Mouse (Mus musculus) MEL (cell line): ENCODE results near the gene Zfp810. TPM values are rescaled to one million over a fixed set of nuclear protein-coding genes. Genes with fewer than 3 reads are reported as not detected.

ENCODE experiments used
- DNase-seq: peaks from one replicate; pipeline ENCODE4 v3.0.0; 2011; ENCODE audit warnings: low read depth, low spot score
- H3K27ac ChIP-seq: 2 replicates; pipeline ENCODE4 v1.5.1; 2012; ENCODE audit warnings: low read depth, mild to moderate bottlenecking, control low read depth, low read length, moderate library complexity; ENCODE audit not compliant: control insufficient read depth
- H3K27me3 ChIP-seq, 2 experiments: fragments of 150-350 bp in 1 of 2; sonication (generic) in 1 of 2; 2 replicates each; pipeline ENCODE4 v1.6.1; 2012; ENCODE audit warnings: low read length in 2 of 2, mild to moderate bottlenecking in 2 of 2, improper control_type of control experiment in 1 of 2, moderate library complexity in 1 of 2; ENCODE audit not compliant: insufficient read depth in 2 of 2, control insufficient read depth in 1 of 2
- H3K36me3 ChIP-seq, 2 experiments: 2 replicates each; pipeline ENCODE4 v1.6.1; 2012 to 2014; ENCODE audit warnings: low read length in 2 of 2, improper control_type of control experiment in 1 of 2, inconsistent platforms in 1 of 2, mild to moderate bottlenecking in 1 of 2; ENCODE audit not compliant: insufficient read depth in 2 of 2, control insufficient read depth in 1 of 2
- H3K4me1 ChIP-seq, 2 experiments: fragments of 150-350 bp in 1 of 2; sonication (generic) in 1 of 2; 2 replicates each; pipeline ENCODE4 v1.6.1; 2012; ENCODE audit warnings: low read length in 2 of 2, improper control_type of control experiment in 1 of 2, mild to moderate bottlenecking in 1 of 2; ENCODE audit not compliant: insufficient read depth in 2 of 2, control insufficient read depth in 1 of 2
- H3K4me3 ChIP-seq, 2 experiments: fragments of 150-350 bp in 1 of 2; sonication (generic) in 1 of 2; 2 replicates each; pipeline ENCODE4 v1.5.1; 2012; ENCODE audit warnings: low read depth in 2 of 2, low read length in 2 of 2, mild to moderate bottlenecking in 2 of 2, moderate library complexity in 2 of 2, control low read depth in 1 of 2, improper control_type of control experiment in 1 of 2; ENCODE audit not compliant: control insufficient read depth in 1 of 2, insufficient read depth in 1 of 2
- H3K79me2 ChIP-seq: 2 replicates; pipeline ENCODE4 v1.6.1; 2012; ENCODE audit warnings: mild to moderate bottlenecking, low read length, moderate library complexity; ENCODE audit not compliant: control insufficient read depth, poor library complexity, insufficient read depth
- H3K9ac ChIP-seq: 2 replicates; pipeline ENCODE4 v1.6.1; 2012; ENCODE audit warnings: low read depth, mild to moderate bottlenecking, control low read depth, low read length, moderate library complexity; ENCODE audit not compliant: control insufficient read depth, poor library complexity, severe bottlenecking
- H3K9me3 ChIP-seq: fragments of 150-350 bp; sonication (generic); replicated peaks from 2 replicates; pipeline ENCODE4 v1.6.1; 2012; ENCODE audit warnings: mild to moderate bottlenecking, low read length, improper control_type of control experiment, moderate library complexity; ENCODE audit not compliant: insufficient read depth
- BHLHE40 ChIP-seq: IDR thresholded peaks from 2 replicates; pipeline ENCODE4 v1.6.1; 2012; ENCODE audit warnings: low read depth, mild to moderate bottlenecking, inconsistent platforms, low read length, improper control_type of control experiment, borderline replicate concordance
- CHD1 ChIP-seq: IDR thresholded peaks from 2 replicates; pipeline ENCODE4 v1.6.1; 2012; ENCODE audit warnings: low read depth, mild to moderate bottlenecking, inconsistent platforms, low read length, improper control_type of control experiment
- CHD2 ChIP-seq: IDR thresholded peaks from 2 replicates; pipeline ENCODE4 v1.6.1; 2011; ENCODE audit warnings: low read length, improper control_type of control experiment
- CTCF ChIP-seq, 3 experiments: IDR thresholded peaks in 2 of 3; conservative IDR thresholded peaks in 1 of 3; 2 replicates each; pipeline ENCODE4 v1.5.1; 2011 to 2012; ENCODE audit warnings: low read length in 3 of 3, low read depth in 2 of 3, mild to moderate bottlenecking in 2 of 3, improper control_type of control experiment in 1 of 3, inconsistent platforms in 1 of 3, mixed read lengths in 1 of 3, moderate library complexity in 1 of 3; ENCODE audit not compliant: control insufficient read depth in 1 of 3, insufficient read depth in 1 of 3, poor library complexity in 1 of 3, severe bottlenecking in 1 of 3
- E2F4 ChIP-seq: IDR thresholded peaks from 2 replicates; pipeline ENCODE4 v1.6.1; 2011; ENCODE audit warnings: low read depth, low read length, improper control_type of control experiment, borderline replicate concordance
- ELF1 ChIP-seq: IDR thresholded peaks from 2 replicates; pipeline ENCODE4 v1.6.1; 2014; ENCODE audit warnings: low read depth, mild to moderate bottlenecking, inconsistent platforms, low read length, improper control_type of control experiment, moderate library complexity
- EP300 ChIP-seq, 2 experiments: IDR thresholded peaks; 2 replicates each; pipeline ENCODE4 v1.6.1; 2011; ENCODE audit warnings: improper control_type of control experiment in 2 of 2, low read length in 2 of 2, low read depth in 1 of 2, mild to moderate bottlenecking in 1 of 2
- ETS1 ChIP-seq: IDR thresholded peaks from 2 replicates; pipeline ENCODE4 v1.6.1; 2012; ENCODE audit warnings: low read depth, mild to moderate bottlenecking, inconsistent platforms, low read length, improper control_type of control experiment, moderate library complexity
- HCFC1 ChIP-seq: IDR thresholded peaks from 2 replicates; pipeline ENCODE4 v1.6.1; 2012; ENCODE audit warnings: low read depth, mild to moderate bottlenecking, inconsistent platforms, low read length, improper control_type of control experiment, moderate library complexity
- KAT2A ChIP-seq: conservative IDR thresholded peaks from 2 replicates; pipeline ENCODE4 v1.6.1; 2012; ENCODE audit warnings: low read depth, low read length, improper control_type of control experiment, inconsistent platforms
- MAFK ChIP-seq: IDR thresholded peaks from 2 replicates; pipeline ENCODE4 v1.6.1; 2011; ENCODE audit warnings: low read depth, mild to moderate bottlenecking, low read length, improper control_type of control experiment, borderline replicate concordance
- MAZ ChIP-seq: IDR thresholded peaks from 2 replicates; pipeline ENCODE4 v1.6.1; 2012; ENCODE audit warnings: low read depth, mild to moderate bottlenecking, inconsistent platforms, low read length, improper control_type of control experiment
- MEF2A ChIP-seq: IDR thresholded peaks from 2 replicates; pipeline ENCODE4 v1.6.1; 2014; ENCODE audit warnings: low read depth, mild to moderate bottlenecking, inconsistent platforms, low read length, improper control_type of control experiment; ENCODE audit not compliant: poor library complexity, insufficient replicate concordance, severe bottlenecking; ENCODE audit errors: extremely low read depth
- MXI1 ChIP-seq: IDR thresholded peaks from 2 replicates; pipeline ENCODE4 v1.6.1; 2011; ENCODE audit warnings: mild to moderate bottlenecking, low read depth, low read length, improper control_type of control experiment
- MYB ChIP-seq: IDR thresholded peaks from 2 replicates; pipeline ENCODE4 v1.6.1; 2011; ENCODE audit warnings: mild to moderate bottlenecking, low read depth, low read length, improper control_type of control experiment
- MYC ChIP-seq: IDR thresholded peaks from 2 replicates; pipeline ENCODE4 v1.6.1; 2011; ENCODE audit warnings: low read depth, mild to moderate bottlenecking, low read length, improper control_type of control experiment, moderate library complexity
- NRF1 ChIP-seq: IDR thresholded peaks from 2 replicates; pipeline ENCODE4 v1.6.1; 2014; ENCODE audit warnings: low read depth, mild to moderate bottlenecking, inconsistent platforms, low read length, improper control_type of control experiment, moderate library complexity; ENCODE audit not compliant: poor library complexity, insufficient read depth, severe bottlenecking
- POLR2A ChIP-seq, 2 experiments: IDR thresholded peaks; 2 replicates each; pipeline ENCODE4 v1.6.1; 2011 to 2012; ENCODE audit warnings: low read length in 2 of 2, mild to moderate bottlenecking in 2 of 2, control low read depth in 1 of 2, improper control_type of control experiment in 1 of 2, low read depth in 1 of 2, moderate library complexity in 1 of 2; ENCODE audit not compliant: control insufficient read depth in 1 of 2, insufficient read depth in 1 of 2, poor library complexity in 1 of 2
- POLR2AphosphoS2 ChIP-seq: IDR thresholded peaks from 2 replicates; pipeline ENCODE4 v1.6.1; 2011; ENCODE audit warnings: low read length, improper control_type of control experiment
- POLR2AphosphoS5 ChIP-seq: IDR thresholded peaks from 2 replicates; pipeline ENCODE4 v1.6.1; 2012; ENCODE audit warnings: low read depth, borderline replicate concordance, mild to moderate bottlenecking, inconsistent platforms, low read length, moderate library complexity, mixed read lengths
- RAD21 ChIP-seq: IDR thresholded peaks from 2 replicates; pipeline ENCODE4 v1.6.1; 2011; ENCODE audit warnings: mild to moderate bottlenecking, low read depth, low read length, improper control_type of control experiment
- SIN3A ChIP-seq: IDR thresholded peaks from 2 replicates; pipeline ENCODE4 v1.6.1; 2012; ENCODE audit warnings: low read length, improper control_type of control experiment, inconsistent platforms
- SMC3 ChIP-seq: IDR thresholded peaks from 2 replicates; pipeline ENCODE4 v1.6.1; 2011; ENCODE audit warnings: low read depth, low read length, improper control_type of control experiment
- TAL1 ChIP-seq: IDR thresholded peaks from 2 replicates; pipeline ENCODE4 v1.6.1; 2012; ENCODE audit warnings: mild to moderate bottlenecking, inconsistent platforms, low read length, moderate library complexity, mixed read lengths
- TBP ChIP-seq: IDR thresholded peaks from 2 replicates; pipeline ENCODE4 v1.8.0; 2011; ENCODE audit warnings: low read depth, low read length, improper control_type of control experiment
- TCF12 ChIP-seq: IDR thresholded peaks from 2 replicates; pipeline ENCODE4 v1.6.1; 2014; ENCODE audit warnings: low read depth, mild to moderate bottlenecking, inconsistent platforms, low read length, improper control_type of control experiment, moderate library complexity
- UBTF ChIP-seq: IDR thresholded peaks from 2 replicates; pipeline ENCODE4 v1.6.1; 2012; ENCODE audit warnings: low read depth, mild to moderate bottlenecking, inconsistent platforms, low read length, improper control_type of control experiment, moderate library complexity, borderline replicate concordance; ENCODE audit not compliant: insufficient read depth
- USF1 ChIP-seq: IDR thresholded peaks from 2 replicates; pipeline ENCODE4 v1.6.1; 2014; ENCODE audit warnings: low read depth, mild to moderate bottlenecking, inconsistent platforms, low read length, improper control_type of control experiment, moderate library complexity
- ZKSCAN1 ChIP-seq: IDR thresholded peaks from 2 replicates; pipeline ENCODE4 v1.6.1; 2012; ENCODE audit warnings: low read depth, mild to moderate bottlenecking, inconsistent platforms, low read length, improper control_type of control experiment, moderate library complexity
- ZMIZ1 ChIP-seq: IDR thresholded peaks from 2 replicates; pipeline ENCODE4 v1.6.1; 2012; ENCODE audit warnings: low read depth, mild to moderate bottlenecking, inconsistent platforms, low read length, improper control_type of control experiment, moderate library complexity
- ZNF384 ChIP-seq: IDR thresholded peaks from 2 replicates; pipeline ENCODE4 v1.6.1; 2012; ENCODE audit warnings: low read depth, mild to moderate bottlenecking, inconsistent platforms, low read length, improper control_type of control experiment
- polyA plus RNA-seq, 2 experiments: library from polyadenylated mRNA; stranded (reverse) in 1 of 2; unstranded in 1 of 2; fragments of >175 nt in 1 of 2; fragments of >200 nt in 1 of 2; gene quantifications; 2 replicates each; pipeline versions ENCODE4 v1.2.1 to v1.2.4; 2012; ENCODE audit warnings: low replicate concordance in 2 of 2, low read depth in 1 of 2; ENCODE audit not compliant: insufficient read length in 2 of 2, insufficient read depth in 1 of 2, missing spikeins in 1 of 2
- total RNA-seq: library from RNA; depleted of rRNA; stranded (reverse); fragments of 300-350 nt; gene quantifications from 2 replicates; pipeline ENCODE4 v1.2.3, GENCODE M21; 2012

Zfp810 gene
- total and polyA plus RNA-seq, 3 experiments, result 0.13 TPM; not detected in 2

DNA sequence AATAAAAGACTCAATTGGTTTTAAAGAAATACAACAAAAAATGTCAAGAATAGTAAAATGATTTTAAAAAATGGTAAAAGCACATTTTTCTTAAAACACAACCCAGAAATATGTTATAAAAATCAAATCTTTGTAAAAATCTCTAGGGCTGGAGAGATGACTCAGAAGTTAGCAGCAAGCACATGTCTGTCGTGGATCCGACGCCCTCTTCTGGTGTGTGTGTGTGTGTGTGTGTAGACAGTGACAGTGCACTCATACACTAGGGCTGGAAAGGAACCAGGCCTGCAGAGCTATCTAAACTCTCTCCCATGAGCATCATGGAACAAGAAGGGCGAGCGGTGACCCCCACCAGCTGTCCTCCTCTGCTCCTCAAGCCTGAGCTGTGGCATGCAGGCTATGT lies 46.0 kb upstream of the Zfp810 start:
- Histone ChIP-seq H3K4me1 (no peaks in the 10 kb centered on the region), H3K79me2 (peaks cover 1% of the 10 kb centered on the region), H3K27me3 (no peaks in the 10 kb centered on the region), H3K36me3 (peaks cover 8 to 95% of the 10 kb centered on the region in 2 experiments), H3K9ac (no peak overlapping the region), H3K27ac (no peak overlapping the region), H3K4me3 (no peak overlapping the region), H3K9me3 (no peaks in the 10 kb centered on the region)
- TF ChIP-seq KAT2A (no peak), MYC (peak; percentile 75; the same call in 1 of the 2 replicates), SMC3 (peak; percentile 22), RAD21 (no peak; the same call in 1 of the 2 replicates), CTCF (IDR thresholded peaks at IDR 0.05 in 2 of 3, conservative IDR thresholded peaks at IDR 0.05 in 1 of 3; ENCODE audit: control insufficient read depth in 1 of 3, insufficient read depth in 1 of 3, low read depth in 2 of 3, low read length in 3 of 3, poor library complexity in 1 of 3, severe bottlenecking in 1 of 3) (peak; percentile 17 to 54 (median 48); a peak in 5 of 6 replicates), POLR2AphosphoS5 (0 out of 2 replicates have a peak, but pooled peaks have one; percentile 24)
- DNase-seq, result peak; percentile 65

DNA sequence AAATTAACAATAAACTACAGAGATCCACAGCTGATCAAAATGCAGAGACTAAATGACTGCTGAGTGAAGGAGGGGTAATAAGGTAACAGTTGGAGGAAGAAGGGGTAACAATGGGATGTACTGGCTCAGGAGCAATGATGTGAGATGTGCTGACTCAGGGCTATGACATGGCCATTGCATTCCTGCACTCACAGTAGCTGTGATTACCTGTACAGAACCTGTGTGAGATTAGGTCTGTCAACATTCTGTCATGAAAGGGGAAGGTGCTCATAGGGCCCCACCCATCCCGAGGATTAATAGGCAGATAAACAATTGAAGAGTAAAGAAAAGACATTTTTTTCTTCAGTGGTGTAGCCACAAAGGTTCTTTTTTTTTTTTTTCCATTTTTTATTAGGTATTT lies 32.9 kb upstream of the Zfp810 start:
- H3K9ac ChIP-seq, result no peak overlapping the region
- no peaks in the 10 kb centered on the region for H3K9me3 ChIP-seq
- H3K27me3 ChIP-seq, result no peaks in the 10 kb centered on the region
- peaks cover 2% of the 10 kb centered on the region; the same call in 1 of the 2 replicates for H3K79me2 ChIP-seq
- H3K36me3 ChIP-seq, result peaks cover 10 to 85% of the 10 kb centered on the region in 2 experiments
- H3K27ac ChIP-seq, result no peak overlapping the region
- H3K4me3 ChIP-seq, result no peak overlapping the region
- H3K4me1 ChIP-seq, result no peaks in the 10 kb centered on the region
- peak; percentile 57 for DNase-seq
- TF ChIP-seq KAT2A, result no peak
- TF ChIP-seq ZNF384, result peak; percentile 62
- no peak for TF ChIP-seq RAD21
- no peak for TF ChIP-seq MYC
- peak; percentile 90 for TF ChIP-seq MAFK
- TF ChIP-seq UBTF, result no peak
- no peak for TF ChIP-seq CHD2
- TF ChIP-seq CTCF (IDR thresholded peaks at IDR 0.05 in 2 of 3, conservative IDR thresholded peaks at IDR 0.05 in 1 of 3; ENCODE audit: control insufficient read depth in 1 of 3, insufficient read depth in 1 of 3, low read depth in 2 of 3, low read length in 3 of 3, poor library complexity in 1 of 3, severe bottlenecking in 1 of 3), result no peak
- TF ChIP-seq EP300 (IDR thresholded peaks at IDR 0.05; ENCODE audit: low read depth in 1 of 2, low read length in 2 of 2), result no peak; a peak in 1 of 4 replicates
- TF ChIP-seq TCF12, result no peak
- no peak for TF ChIP-seq USF1
- TF ChIP-seq ETS1, result no peak
- TF ChIP-seq E2F4, result no peak
- no peak for TF ChIP-seq ZMIZ1
- no peak for TF ChIP-seq ELF1
- TF ChIP-seq MYB, result no peak
- no peak for TF ChIP-seq MXI1
- TF ChIP-seq TAL1, result no peak
- no peak for TF ChIP-seq HCFC1
- TF ChIP-seq BHLHE40, result no peak
- no peak for TF ChIP-seq SIN3A
- TF ChIP-seq CHD1, result no peak
- TF ChIP-seq MAZ, result no peak
- no peak for TF ChIP-seq TBP
- no peak for TF ChIP-seq ZKSCAN1
- no peak for TF ChIP-seq NRF1
- TF ChIP-seq MEF2A, result no peak
- peak; percentile 79 for TF ChIP-seq POLR2AphosphoS2
- TF ChIP-seq POLR2A (IDR thresholded peaks at IDR 0.05; ENCODE audit: control insufficient read depth in 1 of 2, insufficient read depth in 1 of 2, low read depth in 1 of 2, low read length in 2 of 2, poor library complexity in 1 of 2), result peak in 1 of 2 experiments; percentile 51; a peak in 2 of 4 replicates
